Mouse (Mus musculus) spleen, postnatal 36 days (tissue): ENCODE data around the gene Alpk1.
A peak's percentile ranks its signal among the peaks of the same experiment; 100 is the strongest.
"Not testable (repeated sequence)": the region's sequence is repeated elsewhere in the genome, so short reads cannot be mapped to it uniquely, and the experiment has no call there.

Source experiments
- DNase-seq, 2 experiments: peaks; one replicate each; pipeline ENCODE4 v3.0.0; 2022; ENCODE audit warnings: low spot score in 2 of 2, mixed read lengths in 1 of 2

Gene Alpk1

GRCm38 (mm10) chr3:127790234-127791055, 10.1 kb upstream of the Alpk1 start:
- DNase-seq, result peak; percentile 41 to 62

- DNase-seq, result peak; percentile 70 to 76
Measured at GRCm38 (mm10) chr3:127789500-127790191, 9.3 kb upstream of the Alpk1 start, which contains the start of gene Tifa. TSS of gene Tifa (plus strand) at chr3:127789805.

GRCm38 (mm10) chr3:127788919-127789318, 8.6 kb upstream of the Alpk1 start:
- DNase-seq, result no peak

GRCm38 (mm10) chr3:127788038-127788437, 7.7 kb upstream of the Alpk1 start:
- no peak for DNase-seq

- DNase-seq, result no peak
Measured at GRCm38 (mm10) chr3:127787032-127787431, 6.7 kb upstream of the Alpk1 start.

- DNase-seq, result not testable (repeated sequence)
Measured at GRCm38 (mm10) chr3:127783680-127784079, 3.4 kb upstream of the Alpk1 start.

- DNase-seq, result no peak
Measured at GRCm38 (mm10) chr3:127782921-127783320, 2.6 kb upstream of the Alpk1 start.

- no peak for DNase-seq
Measured at GRCm38 (mm10) chr3:127780921-127781320, 594 bp upstream of the Alpk1 start.

- DNase-seq, result peak in 1 of 2 experiments; percentile 31
Measured at GRCm38 (mm10) chr3:127769146-127769545, 11.2 kb downstream of the Alpk1 start.

GRCm38 (mm10) chr3:127765971-127766370, 14.4 kb downstream of the Alpk1 start:
- DNase-seq, result no peak

- DNase-seq, result no peak
Measured at GRCm38 (mm10) chr3:127764541-127764940, 15.8 kb downstream of the Alpk1 start.

- DNase-seq, result peak; percentile 81 to 84
Measured at GRCm38 (mm10) chr3:127763076-127763612, 17.2 kb downstream of the Alpk1 start.

GRCm38 (mm10) chr3:127762403-127762802, 17.9 kb downstream of the Alpk1 start:
- no peak for DNase-seq

- DNase-seq, result peak; percentile 6 to 10
Measured at GRCm38 (mm10) chr3:127759212-127759611, 21.1 kb downstream of the Alpk1 start.

- no peak for DNase-seq
Measured at GRCm38 (mm10) chr3:127758806-127759205, 21.5 kb downstream of the Alpk1 start.

- DNase-seq, result no peak
Measured at GRCm38 (mm10) chr3:127757886-127758301, 22.4 kb downstream of the Alpk1 start.

GRCm38 (mm10) chr3:127756458-127756857, 23.9 kb downstream of the Alpk1 start:
- no peak for DNase-seq

- no peak for DNase-seq
Measured at GRCm38 (mm10) chr3:127749981-127750562, 30.3 kb downstream of the Alpk1 start.

GRCm38 (mm10) chr3:127749266-127749665, 31.1 kb downstream of the Alpk1 start:
- no peak for DNase-seq

GRCm38 (mm10) chr3:127748644-127749043, 31.7 kb downstream of the Alpk1 start:
- no peak for DNase-seq

- DNase-seq, result no peak
Measured at GRCm38 (mm10) chr3:127745911-127746640, 34.3 kb downstream of the Alpk1 start.
